Mouse (Mus musculus): ENCODE results near the gene Rab11fip5.

- no peak for TF ChIP-seq CTCF (IDR thresholded peaks at IDR 0.05; ENCODE audit: control insufficient read depth, insufficient read depth, low read length)
- TF ChIP-seq POLR2A (IDR thresholded peaks at IDR 0.05; ENCODE audit: borderline replicate concordance, control insufficient read depth, low read depth, low read length) = no peak
Measured at GRCm38 (mm10) chr6:85314064-85314798, 60.2 kb downstream of the Rab11fip5 start.

Measured in bone marrow, adult 2 months (tissue).